Mouse (Mus musculus): ENCODE data around the gene Eid1.

The Eid1 gene

DNA sequence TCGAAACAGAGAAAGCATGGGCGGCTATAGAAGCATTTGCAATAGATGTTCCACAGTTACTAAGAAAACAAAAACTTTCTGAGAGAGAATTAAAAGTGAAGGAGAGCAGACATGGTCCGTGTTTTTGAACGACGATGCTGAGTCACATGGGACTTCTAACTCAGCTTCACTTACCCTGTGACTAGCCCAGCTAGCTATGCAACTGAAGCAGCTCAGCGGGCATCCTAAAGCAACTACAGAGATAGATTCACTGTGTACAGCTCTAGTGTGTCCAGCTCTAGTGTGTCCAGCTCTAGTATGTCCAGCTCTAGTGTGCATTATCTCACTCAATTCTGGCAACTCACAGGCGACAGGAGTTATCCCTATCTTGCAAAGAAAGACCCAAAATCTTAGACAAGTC is 5.2 kb upstream of the Eid1 start:
- no peak for DNase-seq (ENCODE audit: low spot score)

GRCm38 (mm10) chr2:125670846-125671245 is 2.0 kb upstream of the Eid1 start:
- DNase-seq (ENCODE audit: low spot score), result no peak

GRCm38 (mm10) chr2:125672568-125672956 is 333 bp upstream of the Eid1 start:
- no peak for DNase-seq (ENCODE audit: low spot score)

DNA sequence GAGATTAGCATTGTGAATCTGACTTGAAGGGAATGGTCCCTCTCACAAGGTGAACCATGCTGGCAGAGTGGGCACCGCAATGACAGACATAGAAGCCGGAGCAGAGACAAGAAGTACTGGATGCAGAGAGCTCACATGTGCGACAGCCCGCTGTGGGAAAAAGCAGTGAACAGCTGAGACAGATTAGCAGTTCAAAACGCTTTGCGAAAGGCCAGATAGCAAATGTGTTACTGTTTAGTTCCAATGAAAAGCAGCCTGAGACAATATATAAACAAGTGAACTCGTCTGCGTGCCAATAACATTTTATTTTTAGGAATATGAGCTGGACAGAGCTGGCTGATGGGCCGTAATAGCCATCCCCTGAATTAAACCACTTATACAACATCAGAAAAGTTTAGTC is 8.9 kb downstream of the Eid1 start:
- no peak for DNase-seq (ENCODE audit: low spot score)

- DNase-seq (ENCODE audit: low spot score), result peak; percentile 8
Observed at GRCm38 (mm10) chr2:125683895-125684294, 11.0 kb downstream of the Eid1 start.

DNA sequence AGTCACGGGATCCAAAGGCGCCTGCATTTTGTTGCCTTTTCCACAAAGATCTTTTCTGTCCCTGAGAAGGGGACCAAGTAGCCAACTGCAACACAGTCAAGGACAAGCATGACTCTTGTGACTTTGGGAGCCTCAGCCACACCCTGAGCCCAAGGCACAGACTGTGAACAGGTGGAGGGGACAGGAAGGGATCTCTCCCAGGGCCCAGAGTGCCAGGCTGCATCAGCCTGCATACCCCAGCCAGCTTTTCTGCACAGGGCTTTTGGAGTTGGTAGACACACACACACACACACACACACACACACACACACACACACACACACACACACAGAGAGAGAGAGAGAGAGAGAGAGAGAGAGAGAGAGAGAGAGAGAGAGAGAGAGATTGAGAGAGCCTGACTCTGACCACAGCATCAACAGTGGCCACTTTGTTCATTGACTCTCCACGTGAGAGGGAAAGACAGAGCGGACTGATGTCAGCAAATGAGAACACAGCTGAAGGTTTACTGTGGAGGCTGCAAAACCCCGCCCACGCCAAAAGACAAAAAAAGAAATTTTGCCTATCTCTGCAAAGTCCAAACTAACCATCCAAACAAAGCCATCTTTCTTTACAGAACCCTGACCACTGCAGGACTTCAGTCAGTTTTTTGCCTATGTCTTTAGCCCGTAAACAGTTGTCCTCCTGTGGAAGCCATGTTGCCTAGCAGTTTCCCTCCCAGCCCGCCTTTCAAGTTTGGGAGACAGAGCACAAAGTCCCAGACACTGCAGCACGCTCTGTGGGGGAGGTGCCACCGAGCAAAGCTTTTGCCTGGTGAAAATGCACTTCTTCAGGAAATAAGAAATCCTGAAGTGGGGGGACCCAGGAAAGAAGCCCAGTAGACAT is 11.9 kb downstream of the Eid1 start:
- no peak for DNase-seq (ENCODE audit: low spot score)

- no peak for DNase-seq (ENCODE audit: low spot score)
Observed at GRCm38 (mm10) chr2:125685441-125686150, 12.7 kb downstream of the Eid1 start.

DNA sequence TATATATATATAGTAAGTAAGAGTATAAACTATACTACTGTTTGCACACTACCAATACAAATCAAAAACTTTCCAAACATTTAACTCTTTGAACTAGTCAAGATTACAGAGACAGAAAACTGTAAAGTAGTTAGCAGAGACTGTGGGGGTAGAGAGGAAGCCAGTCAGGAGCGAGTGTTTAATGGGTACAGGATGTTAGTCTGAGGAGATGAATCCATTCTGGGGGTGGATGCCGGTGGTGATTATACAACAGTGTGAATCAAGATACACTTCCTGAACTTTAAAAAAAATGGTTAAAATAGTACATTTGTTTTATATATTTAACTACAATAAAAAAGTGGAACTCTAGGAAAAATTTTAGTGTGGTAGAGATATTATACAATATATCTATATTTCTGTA is 19.1 kb downstream of the Eid1 start:
- no peak for DNase-seq (ENCODE audit: low spot score)

GRCm38 (mm10) chr2:125694798-125695197 is 21.9 kb downstream of the Eid1 start:
- DNase-seq (ENCODE audit: low spot score), result no peak

- DNase-seq (ENCODE audit: low spot score), result no peak
Observed at GRCm38 (mm10) chr2:125696219-125696618, 23.3 kb downstream of the Eid1 start.

- no peak for DNase-seq (ENCODE audit: low spot score)
Observed at GRCm38 (mm10) chr2:125701606-125702005, 28.7 kb downstream of the Eid1 start.

GRCm38 (mm10) chr2:125702851-125703250 is 30.0 kb downstream of the Eid1 start:
- no peak for DNase-seq (ENCODE audit: low spot score)

GRCm38 (mm10) chr2:125704907-125705631 is 32.2 kb downstream of the Eid1 start:
- no peak for DNase-seq (ENCODE audit: low spot score)

DNA sequence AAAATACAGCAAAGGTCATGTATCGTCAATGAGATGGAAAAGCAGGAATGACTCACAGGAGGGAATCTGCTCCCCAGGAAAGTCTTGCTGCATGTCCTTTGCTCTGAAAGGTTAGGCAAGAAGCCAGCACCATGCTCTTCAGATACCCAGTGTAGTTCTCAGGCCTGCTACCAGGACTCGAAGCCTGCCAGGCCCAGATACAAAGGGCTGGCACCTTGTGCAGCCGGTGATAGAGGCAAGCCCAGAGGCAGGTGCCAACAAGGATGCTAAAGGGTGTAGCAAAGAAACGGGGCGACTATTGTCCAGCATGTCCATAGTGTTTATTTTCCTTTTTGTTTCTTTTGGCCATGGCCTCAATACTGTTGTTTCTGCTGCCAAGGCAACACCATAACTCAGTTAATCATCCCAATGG is 33.6 kb downstream of the Eid1 start:
- no peak for DNase-seq (ENCODE audit: low spot score)

GRCm38 (mm10) chr2:125716599-125716998 is 43.7 kb downstream of the Eid1 start:
- DNase-seq (ENCODE audit: low spot score), result no peak

DNA sequence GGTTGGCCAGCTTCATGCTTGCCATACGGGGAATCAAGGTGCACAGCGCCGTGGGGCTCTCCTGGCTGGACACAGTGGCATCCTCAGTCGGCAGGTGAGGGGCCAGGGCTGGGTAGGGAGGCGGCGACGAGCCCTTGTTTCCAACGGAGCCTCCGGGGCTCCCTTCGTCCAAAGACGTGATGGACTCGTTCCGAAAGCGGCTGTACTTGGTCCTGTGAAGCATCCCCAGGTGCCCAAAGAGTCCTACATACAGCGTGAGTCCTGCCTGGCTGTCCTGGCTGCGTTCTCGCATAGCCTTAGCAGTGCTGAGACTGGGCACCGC is 50.2 kb downstream of the Eid1 start:
- no peak for DNase-seq (ENCODE audit: low spot score)

GRCm38 (mm10) chr2:125723408-125724085 is 50.7 kb downstream of the Eid1 start:
- peak; percentile 2 for DNase-seq (ENCODE audit: low spot score)

GRCm38 (mm10) chr2:125724086-125724430 is 51.2 kb downstream of the Eid1 start, which contains the start of gene Shc4:
Shc4 (minus strand) TSS chr2:125724148.
- peak; percentile 47 for DNase-seq (ENCODE audit: low spot score)

Data from yolk sac, embryonic 10.5 days (tissue).